Mouse (Mus musculus): ENCODE data around the gene Sh3bp2.

GRCm38 (mm10) chr5:34533820-34534219 is 8.2 kb downstream of the Sh3bp2 start:
- TF ChIP-seq GATA1 (IDR thresholded peaks at IDR 0.05; ENCODE audit: borderline replicate concordance, low read length) (no peak), FLI1 (IDR thresholded peaks at IDR 0.05; ENCODE audit: low read length) (no peak)
